Mouse (Mus musculus) lung, embryonic 14.5 days (tissue): ENCODE results near the gene Sgk2. TPM values are rescaled to one million over a fixed set of nuclear protein-coding genes. Genes with fewer than 3 reads are reported as not detected.

ENCODE experiments used
- ATAC-seq: fragments of 200-750 bp; cut with Nextera tagmentation; 2 replicates; pipeline ENCODE4 v1.8.0; 2017; ENCODE audit warnings: mild to moderate bottlenecking, moderate TSS enrichment, moderate library complexity; ENCODE audit not compliant: insufficient read depth
- DNase-seq: peaks from one replicate; pipeline ENCODE4 v3.0.0-alpha.2; 2015
- H3K27ac ChIP-seq: fragments of 300-500 bp; sonication (generic); 2 replicates; pipeline ENCODE4 v1.5.1; 2014; ENCODE audit warnings: low read depth, mild to moderate bottlenecking, moderate library complexity
- H3K27me3 ChIP-seq: fragments of 300-500 bp; sonication (generic); 2 replicates; pipeline ENCODE4 v1.6.1; 2014; ENCODE audit warnings: low read length, control low read depth; ENCODE audit not compliant: insufficient read depth
- H3K36me3 ChIP-seq: fragments of 300-500 bp; sonication (generic); 2 replicates; pipeline ENCODE4 v1.6.1; 2014; ENCODE audit warnings: control low read depth; ENCODE audit not compliant: insufficient read depth
- H3K4me1 ChIP-seq: fragments of 300-500 bp; sonication (generic); 2 replicates; pipeline ENCODE4 v1.6.1; 2014; ENCODE audit warnings: antibody characterized with exemption, control low read depth; ENCODE audit not compliant: insufficient read depth
- H3K4me2 ChIP-seq: fragments of 300-500 bp; sonication (generic); 2 replicates; pipeline ENCODE4 v1.6.1; 2014; ENCODE audit warnings: mild to moderate bottlenecking
- H3K4me3 ChIP-seq: fragments of 300-500 bp; sonication (generic); 2 replicates; pipeline ENCODE4 v1.5.1; 2014; ENCODE audit warnings: low read depth, low read length
- H3K9ac ChIP-seq: fragments of 300-500 bp; sonication (generic); 2 replicates; pipeline ENCODE4 v1.6.1; 2014
- H3K9me3 ChIP-seq: fragments of 300-500 bp; sonication (generic); 2 replicates; pipeline ENCODE4 v1.6.1; 2016; ENCODE audit warnings: low read depth, low read length, control low read depth
- CTCF ChIP-seq: IDR thresholded peaks from 2 replicates; pipeline ENCODE4 v1.5.1; 2016; ENCODE audit warnings: antibody characterized with exemption, low read depth
- WGBS: fragments of 180-500 bp; shearing (Covaris S2); extraction: QIAGEN DNeasy Blood & Tissue Kit; methylation state at CpG from one replicate; pipeline ENCODE4 v1.1.7; 2014; 5-methylcytosine and 5-hydroxymethylcytosine counted together
- polyA plus RNA-seq: library from polyadenylated mRNA; unstranded; fragments of >200 nt; fragmentation: Nextera tagmentation; extraction: Ambion mirVana; gene quantifications from 2 replicates; pipeline ENCODE4 v1.2.1, GENCODE M21; 2014

The Sgk2 gene
- polyA plus RNA-seq, 1 experiment from 2014 or later = not detected

DNA sequence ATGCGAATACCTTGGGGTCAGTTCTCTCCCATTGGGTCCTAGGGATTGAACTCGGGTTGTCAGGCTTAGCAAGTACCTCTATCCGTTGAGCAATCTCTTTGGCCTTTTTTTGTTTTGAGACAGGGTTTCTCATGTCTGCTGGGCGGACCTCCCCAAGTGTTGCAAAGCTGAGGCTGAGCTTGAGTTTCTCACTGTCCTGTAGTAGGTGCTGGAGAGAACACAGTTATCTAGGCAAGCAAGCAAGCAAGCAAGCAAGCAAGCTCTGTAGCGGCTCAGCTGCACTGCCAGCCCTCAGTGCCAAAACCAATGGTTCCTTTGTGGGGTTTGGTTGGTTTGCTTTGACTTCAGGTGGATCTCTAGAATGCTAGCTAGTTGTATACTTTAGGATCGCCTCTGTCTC is 73.5 kb downstream of the Sgk2 start:
- H3K4me2 ChIP-seq = no peak overlapping the region
- DNase-seq (no peak), ATAC-seq (no peak)
- no peak for TF ChIP-seq CTCF
- H3K27me3 ChIP-seq = no peaks in the 10 kb centered on the region
- H3K9me3 ChIP-seq = no peaks in the 10 kb centered on the region
- H3K4me3 ChIP-seq = no peak overlapping the region
- H3K4me1 ChIP-seq = peaks cover 10% of the 10 kb centered on the region; the same call in 1 of the 2 replicates
- H3K27ac ChIP-seq = no peak overlapping the region
- H3K9ac ChIP-seq = no peak overlapping the region
- WGBS = 79% methylated on average over 6 of the region's 6 CpGs
- peaks cover 28% of the 10 kb centered on the region; the same call in 1 of the 2 replicates for H3K36me3 ChIP-seq

- DNase-seq (no peak), ATAC-seq (no peak)
- H3K4me1 ChIP-seq = 0 out of 2 replicates have a peak, but pooled peaks cover 3% of the 10 kb centered on the region
- no peak overlapping the region for H3K4me2 ChIP-seq
- no peaks in the 10 kb centered on the region for H3K27me3 ChIP-seq
- H3K9me3 ChIP-seq = no peaks in the 10 kb centered on the region
- no peak for TF ChIP-seq CTCF
- no peak overlapping the region for H3K4me3 ChIP-seq
- 75% methylated on average over 8 of the region's 8 CpGs for WGBS
- no peak overlapping the region for H3K9ac ChIP-seq
- no peak overlapping the region for H3K27ac ChIP-seq
- H3K36me3 ChIP-seq = peaks cover 36% of the 10 kb centered on the region; the same call in 1 of the 2 replicates
Measured at GRCm38 (mm10) chr2:163061203-163062118, 74.3 kb downstream of the Sgk2 start.

- DNase-seq = no peak
- H3K9me3 ChIP-seq = no peaks in the 10 kb centered on the region
- peaks cover 39% of the 10 kb centered on the region; the same call in 1 of the 2 replicates for H3K36me3 ChIP-seq
- no peak overlapping the region for H3K4me3 ChIP-seq
- H3K27me3 ChIP-seq = no peaks in the 10 kb centered on the region
- ATAC-seq = no peak
- H3K4me1 ChIP-seq = no peaks in the 10 kb centered on the region
- no peak overlapping the region for H3K27ac ChIP-seq
- 79% methylated on average over 6 of the region's 6 CpGs for WGBS
- H3K9ac ChIP-seq = no peak overlapping the region
- H3K4me2 ChIP-seq = no peak overlapping the region
- no peak for TF ChIP-seq CTCF
Measured at GRCm38 (mm10) chr2:163062119-163062508, 75.0 kb downstream of the Sgk2 start.

Other genes with a start within 250 kb of the Sgk2 start
- 242 and 244 TPM in 2 replicates for gene Srsf6, start 55.8 kb upstream of the Sgk2 start, polyA plus RNA-seq
- 0.21 TPM in 1 of 2 replicates, not detected in the other for gene L3mbtl1, start 43.9 kb upstream of the Sgk2 start, polyA plus RNA-seq
- 47.4 and 49.0 TPM in 2 replicates for gene Ift52, start 30.0 kb downstream of the Sgk2 start, polyA plus RNA-seq
- gene Mybl2, start 67.4 kb downstream of the Sgk2 start, polyA plus RNA-seq = 33.4 and 39.5 TPM in 2 replicates
- not detected in 2 replicates for gene Gtsf1l, start 100.5 kb downstream of the Sgk2 start, polyA plus RNA-seq
- 4.3 and 4.6 TPM in 2 replicates for gene Tox2, start 215.8 kb downstream of the Sgk2 start, polyA plus RNA-seq